Mouse (Mus musculus): ENCODE measurements around the gene Slc15a4. TPM values are rescaled to one million over a fixed set of nuclear protein-coding genes. Genes with fewer than 3 reads are reported as not detected.

Gene Slc15a4
- total RNA-seq, 2 experiments from 2014 or later: 22.4 to 30.0 TPM

GRCm38 (mm10) chr5:127627242-127627641 lies 5.5 kb downstream of the Slc15a4 start:
- no peak for DNase-seq (ENCODE audit: low spot score in 2 of 2)
- intact Hi-C loops (cut with DNase I): no loop called here

- intact Hi-C loops (cut with DNase I): no loop called here
- DNase-seq (ENCODE audit: low spot score in 2 of 2): no peak
Measured at GRCm38 (mm10) chr5:127624427-127625213, 8.1 kb downstream of the Slc15a4 start.

- intact Hi-C loops (cut with DNase I): no loop called here
- no peak for DNase-seq (ENCODE audit: low spot score in 2 of 2)
Measured at GRCm38 (mm10) chr5:127621108-127621507, 11.6 kb downstream of the Slc15a4 start.

- intact Hi-C loops (cut with DNase I): no loop called here
- no peak for DNase-seq (ENCODE audit: low spot score in 2 of 2)
Measured at GRCm38 (mm10) chr5:127620371-127620770, 12.3 kb downstream of the Slc15a4 start.

- intact Hi-C loops (cut with DNase I): no loop called here
- DNase-seq (ENCODE audit: low spot score in 2 of 2): no peak
Measured at GRCm38 (mm10) chr5:127618834-127619233, 13.9 kb downstream of the Slc15a4 start.

- peak; percentile 98 for DNase-seq (ENCODE audit: low spot score in 2 of 2)
- intact Hi-C loops (cut with DNase I): no loop called here
Measured at GRCm38 (mm10) chr5:127616884-127617635, 15.6 kb downstream of the Slc15a4 start.

GRCm38 (mm10) chr5:127616151-127616550 lies 16.5 kb downstream of the Slc15a4 start:
- DNase-seq (ENCODE audit: low spot score in 2 of 2): no peak
- intact Hi-C loops (cut with DNase I): no loop called here

- DNase-seq (ENCODE audit: low spot score in 2 of 2): no peak
- intact Hi-C loops (cut with DNase I): no loop called here
Measured at GRCm38 (mm10) chr5:127615459-127615858, 17.2 kb downstream of the Slc15a4 start.

GRCm38 (mm10) chr5:127612397-127612796 lies 20.3 kb downstream of the Slc15a4 start:
- intact Hi-C loops (cut with DNase I): no loop called here
- no peak for DNase-seq (ENCODE audit: low spot score in 2 of 2)

GRCm38 (mm10) chr5:127611881-127612280 lies 20.8 kb downstream of the Slc15a4 start:
- intact Hi-C loops (cut with DNase I): no loop called here
- no peak for DNase-seq (ENCODE audit: low spot score in 2 of 2)

- intact Hi-C loops (cut with DNase I): no loop called here
- peak; percentile 41 to 64 for DNase-seq (ENCODE audit: low spot score in 2 of 2)
Measured at GRCm38 (mm10) chr5:127610787-127611509, 21.7 kb downstream of the Slc15a4 start.

- no peak for DNase-seq (ENCODE audit: low spot score in 2 of 2)
- intact Hi-C loops (cut with DNase I): no loop called here
Measured at GRCm38 (mm10) chr5:127609191-127609714, 23.4 kb downstream of the Slc15a4 start.

- DNase-seq (ENCODE audit: low spot score in 2 of 2): no peak
- intact Hi-C loops (cut with DNase I): no loop called here
Measured at GRCm38 (mm10) chr5:127607507-127607906, 25.2 kb downstream of the Slc15a4 start.

- intact Hi-C loops (cut with DNase I): no loop called here
- DNase-seq (ENCODE audit: low spot score in 2 of 2): no peak
Measured at GRCm38 (mm10) chr5:127602996-127603395, 29.7 kb downstream of the Slc15a4 start.

- intact Hi-C loops (cut with DNase I): no loop called here
- no peak for DNase-seq (ENCODE audit: low spot score in 2 of 2)
Measured at GRCm38 (mm10) chr5:127596862-127597261, 35.8 kb downstream of the Slc15a4 start.

- DNase-seq (ENCODE audit: low spot score in 2 of 2): peak in 1 of 2 experiments; percentile 33
- intact Hi-C loops (cut with DNase I): no loop called here
Measured at GRCm38 (mm10) chr5:127595676-127596075, 37.0 kb downstream of the Slc15a4 start.

- intact Hi-C loops (cut with DNase I): loop anchor here (5.0 kb wide), 1 partner anchor 844 kb away; no protein-coding TSS in a partner anchor
- DNase-seq (ENCODE audit: low spot score in 2 of 2): peak; percentile 64 to 77
Measured at GRCm38 (mm10) chr5:127592854-127593253, 39.8 kb downstream of the Slc15a4 start.

GRCm38 (mm10) chr5:127592406-127592805 lies 40.3 kb downstream of the Slc15a4 start:
- intact Hi-C loops (cut with DNase I): loop anchor here (5.0 kb wide), 1 partner anchor 845 kb away; no protein-coding TSS in a partner anchor

GRCm38 (mm10) chr5:127587854-127588253 lies 44.8 kb downstream of the Slc15a4 start:
- no peak for DNase-seq (ENCODE audit: low spot score in 2 of 2)
- intact Hi-C loops (cut with DNase I): no loop called here

More at GRCm38 (mm10) chr5:127592406-127592805, 40.3 kb downstream of the Slc15a4 start:
- DNase-seq (ENCODE audit: low spot score in 2 of 2): no peak

GRCm38 (mm10) chr5:127583658-127584057 lies 49.0 kb downstream of the Slc15a4 start:
- DNase-seq (ENCODE audit: low spot score in 2 of 2): peak in 1 of 2 experiments; percentile 21
- intact Hi-C loops (cut with DNase I): no loop called here
